Mouse (Mus musculus) testis, adult 2 months (tissue): ENCODE data around the gene Eva1b.

Source experiments
- CTCF ChIP-seq: fragments of 200-500 bp; IDR thresholded peaks from 2 replicates; pipeline ENCODE4 v1.5.1; 2012; ENCODE audit warnings: low read depth, mild to moderate bottlenecking, inconsistent platforms, low read length, moderate library complexity; ENCODE audit not compliant: control insufficient read depth, insufficient read depth, insufficient replicate concordance
- POLR2A ChIP-seq: fragments of 200-500 bp; IDR thresholded peaks from 2 replicates; pipeline ENCODE4 v1.6.1; 2012; ENCODE audit warnings: low read depth, mild to moderate bottlenecking, inconsistent platforms, low read length, moderate library complexity; ENCODE audit not compliant: control insufficient read depth

- no peak for TF ChIP-seq POLR2A
- no peak for TF ChIP-seq CTCF
Observed at GRCm38 (mm10) chr4:126137773-126138172, 9.8 kb upstream of the Eva1b start.
